Mouse (Mus musculus) layer of hippocampus, adult 11-12 months (tissue): ENCODE measurements around the gene Apex2.

ENCODE experiments used
- DNase-seq: peaks from one replicate; pipeline ENCODE4 v3.0.0; 2022; ENCODE audit warnings: low spot score

Apex2 gene

GRCm38 (mm10) chrX:150589696-150590095 lies at the start of gene Apex2:
Apex2 (minus strand) TSS chrX:150589868.
- DNase-seq = no peak

GRCm38 (mm10) chrX:150636421-150636820 lies 46.8 kb upstream of the Apex2 start:
- no peak for DNase-seq

DNA sequence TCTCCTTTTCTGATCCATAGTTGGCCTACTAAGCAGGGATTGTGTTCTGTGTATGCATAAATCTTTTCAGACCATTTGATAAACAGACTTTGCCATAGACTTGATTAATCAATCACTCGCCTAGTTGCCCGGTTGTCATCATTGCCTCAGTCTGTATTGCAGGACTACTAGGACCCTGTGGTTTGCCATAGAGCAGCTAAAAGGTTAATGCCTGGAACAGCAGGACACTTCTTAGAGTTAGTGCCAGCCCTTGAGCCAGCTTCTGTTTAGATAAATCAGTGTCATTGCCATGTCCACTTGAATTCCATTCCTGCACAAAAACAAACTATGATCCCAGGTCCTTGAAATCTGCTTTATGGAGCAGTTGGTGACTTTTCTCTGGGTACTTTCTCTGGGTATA lies 9.2 kb upstream of the Apex2 start:
- DNase-seq = no peak

DNA sequence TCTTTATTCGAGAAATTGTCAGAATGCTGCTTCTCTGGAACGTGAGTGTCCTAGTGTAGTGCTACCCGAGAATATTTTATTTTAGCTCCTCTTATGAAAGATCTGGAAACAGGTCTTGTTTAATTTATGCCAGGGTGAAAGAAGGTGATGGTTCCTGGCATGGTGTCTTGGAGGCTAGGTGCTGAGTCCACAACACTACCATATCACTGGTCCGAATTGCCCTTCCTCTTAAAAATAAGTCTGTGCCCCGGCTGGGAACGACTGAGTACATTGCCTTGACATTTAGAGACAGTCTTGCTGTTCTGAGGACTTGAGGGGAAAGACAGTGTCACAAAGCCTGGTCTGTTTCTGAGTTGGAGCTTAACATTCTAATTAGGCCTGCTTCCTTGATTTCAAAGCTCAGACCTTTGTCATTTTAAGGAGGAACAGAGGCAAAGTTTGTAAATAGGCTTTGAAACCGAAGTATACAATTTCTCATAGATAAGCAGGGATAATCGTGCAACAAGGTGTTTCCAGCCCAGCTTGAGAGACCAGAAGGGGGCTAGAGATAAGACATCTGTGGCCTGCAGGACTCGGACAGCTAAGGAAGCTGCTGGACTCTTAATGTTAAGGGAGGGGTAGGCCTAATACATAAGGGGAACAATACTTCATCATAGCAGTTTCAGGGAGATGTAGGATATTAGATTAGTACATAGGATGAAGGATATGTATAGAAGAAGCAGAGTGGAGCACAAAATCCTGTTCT lies 5.5 kb upstream of the Apex2 start:
- DNase-seq = no peak

DNA sequence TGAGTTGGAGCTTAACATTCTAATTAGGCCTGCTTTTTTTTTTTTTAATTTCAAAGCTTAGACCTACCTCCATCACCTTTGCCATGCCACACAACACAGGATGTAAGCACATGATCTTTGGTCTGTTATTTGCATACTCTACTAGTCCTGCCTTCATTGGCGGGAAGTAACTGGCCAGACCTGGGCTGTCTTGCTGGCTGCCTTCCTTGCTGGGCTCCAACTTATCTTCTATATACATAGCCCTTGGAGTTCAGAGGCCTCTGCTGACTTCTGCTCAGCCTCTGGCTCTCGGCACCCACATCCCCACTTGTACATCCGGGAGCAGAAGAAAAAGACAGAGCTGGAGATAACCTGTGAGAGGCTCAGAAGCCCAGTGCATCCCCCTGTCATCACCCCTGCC lies 4.5 kb upstream of the Apex2 start:
- no peak for DNase-seq

DNA sequence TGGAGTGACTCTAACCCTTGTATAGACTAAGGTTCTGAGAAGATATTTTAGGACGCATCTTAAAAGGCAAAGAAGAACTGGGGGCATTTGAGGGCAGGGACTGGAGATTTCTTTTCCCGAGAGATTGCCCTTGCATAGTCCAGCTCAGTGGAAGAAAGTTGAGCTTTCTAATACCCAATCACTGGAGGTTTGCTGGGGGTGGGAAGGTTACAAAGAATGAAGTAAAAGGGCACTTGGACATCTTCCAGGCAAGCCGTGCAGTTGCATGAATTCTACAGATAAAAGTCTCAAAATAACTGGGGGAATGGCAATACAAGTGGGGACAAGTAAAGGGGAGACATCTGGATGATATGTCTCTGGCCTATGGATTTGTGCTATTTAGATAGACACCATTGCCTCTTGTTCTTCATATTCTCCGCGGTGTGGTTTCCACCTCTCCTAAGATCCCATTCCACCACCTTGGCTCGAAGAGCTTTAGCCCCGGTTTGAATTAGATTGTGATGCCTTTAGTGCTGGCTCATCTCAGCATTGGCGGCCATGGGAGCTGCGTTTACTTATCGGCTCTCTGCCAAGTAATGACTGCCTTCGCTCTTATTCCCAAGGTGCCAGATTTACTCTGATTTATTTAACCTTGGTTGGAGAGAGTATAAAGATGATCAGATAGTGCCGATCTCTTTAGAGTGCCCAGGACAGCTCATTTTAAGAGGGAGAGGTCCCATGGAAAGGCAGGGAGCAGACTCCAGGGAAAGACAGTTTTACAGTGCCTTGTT lies 3.8 kb upstream of the Apex2 start:
- no peak for DNase-seq

GRCm38 (mm10) chrX:150588023-150588764 lies 1.5 kb downstream of the Apex2 start, which contains the start of gene Pfkfb1:
Pfkfb1 (plus strand) TSS chrX:150588229.
- DNase-seq = peak; percentile 69

- no peak for DNase-seq
These were observed 4.6 kb downstream of the Apex2 start for GRCm38 (mm10) chrX:150585116-150585515.

- no peak for DNase-seq
These were observed 7.7 kb downstream of the Apex2 start for GRCm38 (mm10) chrX:150581921-150582320.

GRCm38 (mm10) chrX:150564644-150565357 lies 24.9 kb downstream of the Apex2 start:
- DNase-seq = no peak

- no peak for DNase-seq
These were observed 35.6 kb downstream of the Apex2 start for GRCm38 (mm10) chrX:150554032-150554431.

DNA sequence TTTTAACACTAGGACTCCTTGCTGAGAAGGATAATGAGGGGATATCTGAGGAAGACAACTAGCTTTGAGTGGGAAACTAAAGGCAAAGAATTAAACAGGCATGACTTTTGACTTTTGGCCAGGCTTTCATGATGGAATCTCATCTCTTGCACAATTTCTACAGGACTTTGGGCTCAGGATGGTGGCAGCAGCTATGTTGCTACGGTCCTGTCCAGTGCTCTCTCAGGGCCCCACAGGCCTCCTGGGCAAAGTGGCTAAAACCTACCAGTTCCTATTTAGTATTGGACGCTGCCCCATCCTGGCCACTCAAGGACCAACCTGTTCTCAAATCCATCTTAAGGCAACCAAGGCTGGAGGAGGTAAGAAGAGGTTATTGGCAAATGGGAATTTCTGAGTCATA lies 37.7 kb downstream of the Apex2 start:
- no peak for DNase-seq

- no peak for DNase-seq
These were observed 40.0 kb downstream of the Apex2 start for GRCm38 (mm10) chrX:150549639-150550038.

DNA sequence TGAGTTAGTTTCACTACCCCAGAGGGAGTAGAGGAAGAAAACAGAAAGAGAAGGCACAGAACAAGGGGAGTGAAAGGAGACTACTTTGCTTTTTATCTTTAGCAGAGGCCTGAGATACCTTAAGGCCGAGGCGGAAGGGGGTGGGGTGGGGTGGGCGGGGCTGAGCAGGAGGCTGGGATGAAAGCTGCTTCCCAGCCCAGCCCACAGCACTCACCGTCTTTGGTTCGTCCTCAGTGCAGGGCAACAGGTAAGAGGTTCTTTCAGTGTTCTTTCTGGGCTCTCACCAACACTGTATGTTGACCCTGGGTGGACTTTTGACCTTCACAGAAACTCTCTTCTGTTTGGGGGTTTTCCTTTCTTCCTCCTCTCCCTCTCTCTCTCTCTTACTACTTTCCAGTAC lies 42.4 kb downstream of the Apex2 start, which contains the start of gene Alas2:
Gene Alas2, plus strand, starts transcription at position 137 of the 400 bp plus-strand sequence.
- DNase-seq = no peak

GRCm38 (mm10) chrX:150541684-150542083 lies 48.0 kb downstream of the Apex2 start:
- DNase-seq = no peak

- no peak for DNase-seq
These were observed 49.6 kb downstream of the Apex2 start for GRCm38 (mm10) chrX:150540111-150540510.

GRCm38 (mm10) chrX:150516477-150516876 lies 73.2 kb downstream of the Apex2 start:
- no peak for DNase-seq

- no peak for DNase-seq
These were observed 73.7 kb downstream of the Apex2 start for GRCm38 (mm10) chrX:150516015-150516414.

DNA sequence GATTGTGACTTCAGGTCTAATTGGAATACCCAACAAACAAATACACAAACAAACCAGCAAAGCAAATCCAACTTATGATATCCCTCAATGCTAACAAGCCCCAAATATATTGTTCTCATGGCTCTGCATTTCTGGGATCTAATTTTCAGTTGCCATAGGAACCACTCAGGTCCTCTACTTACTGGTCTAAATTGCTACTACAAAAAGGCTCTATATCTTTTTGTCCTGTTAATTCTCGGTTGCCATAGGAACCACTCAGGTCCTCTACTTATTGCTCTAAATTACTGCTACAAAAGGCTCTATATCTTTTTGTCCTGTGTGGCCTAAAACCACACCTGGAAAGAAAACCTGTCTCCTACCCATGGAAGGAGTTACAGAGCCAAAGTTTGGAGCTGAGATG lies 75.5 kb downstream of the Apex2 start:
- DNase-seq = no peak

- DNase-seq = no peak
These were observed 78.4 kb downstream of the Apex2 start for GRCm38 (mm10) chrX:150511274-150511673.

- DNase-seq = peak; percentile 28
These were observed 79.0 kb downstream of the Apex2 start for GRCm38 (mm10) chrX:150510631-150511030.

- DNase-seq = no peak
These were observed 81.0 kb downstream of the Apex2 start for GRCm38 (mm10) chrX:150508696-150509095.
